Mouse (Mus musculus) ES-Bruce4 (cell line): ENCODE measurements around the gene Gm9821.

Source experiments
- CTCF ChIP-seq: IDR thresholded peaks from one replicate; pipeline ENCODE4 v1.8.1; 2011; ENCODE audit warnings: low read depth, low read length
- POLR2A ChIP-seq: IDR thresholded peaks from one replicate; pipeline ENCODE4 v1.8.1; 2011; ENCODE audit warnings: low read length; ENCODE audit not compliant: insufficient read depth

DNA sequence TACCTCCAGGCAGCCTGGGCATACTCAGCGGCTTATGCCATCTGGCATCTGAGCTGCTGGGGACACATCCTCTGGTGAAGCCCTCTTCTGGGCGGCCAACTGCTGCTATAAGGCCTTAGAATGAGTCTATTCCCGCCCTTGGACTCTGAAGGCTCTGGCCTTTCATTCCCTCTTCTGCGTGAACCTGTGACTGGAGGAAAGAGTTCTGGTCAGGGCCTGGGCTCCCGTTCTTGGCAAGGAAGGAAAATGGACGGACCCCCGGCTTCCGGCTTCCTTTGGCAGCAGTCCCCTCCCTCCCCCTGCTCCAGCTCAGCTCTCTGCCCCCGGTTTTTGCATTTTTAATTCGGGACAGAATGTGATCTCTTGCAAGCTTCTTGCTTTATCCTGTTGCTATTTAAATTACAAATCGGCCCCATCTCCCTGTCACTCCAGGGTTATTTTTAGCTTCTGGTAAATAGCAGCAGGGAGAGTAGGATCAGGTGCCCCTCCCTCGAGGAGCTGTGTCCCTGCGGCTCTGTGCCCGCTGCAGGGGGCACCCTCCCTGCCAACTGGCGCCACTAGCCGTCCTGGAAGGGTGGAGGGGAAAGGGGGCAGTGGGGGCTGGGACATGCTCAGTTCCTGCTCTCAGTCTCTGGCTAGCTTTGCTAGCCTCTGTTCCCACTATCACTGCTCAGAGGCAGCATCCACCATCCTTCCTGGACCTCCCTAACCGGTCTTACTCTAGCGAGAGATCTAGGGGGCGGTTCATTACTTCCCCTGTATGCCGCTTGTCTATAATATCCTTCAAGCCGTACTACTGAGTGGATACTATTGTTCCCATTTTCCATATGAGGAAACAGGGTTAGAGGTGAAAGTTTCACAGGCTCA, 26.0 kb downstream of the Gm9821 start:
- TF ChIP-seq CTCF: no peak
- TF ChIP-seq POLR2A: no peak
